ENCODE assay signal across 8 mouse cellular contexts in the genomic region with DNA sequence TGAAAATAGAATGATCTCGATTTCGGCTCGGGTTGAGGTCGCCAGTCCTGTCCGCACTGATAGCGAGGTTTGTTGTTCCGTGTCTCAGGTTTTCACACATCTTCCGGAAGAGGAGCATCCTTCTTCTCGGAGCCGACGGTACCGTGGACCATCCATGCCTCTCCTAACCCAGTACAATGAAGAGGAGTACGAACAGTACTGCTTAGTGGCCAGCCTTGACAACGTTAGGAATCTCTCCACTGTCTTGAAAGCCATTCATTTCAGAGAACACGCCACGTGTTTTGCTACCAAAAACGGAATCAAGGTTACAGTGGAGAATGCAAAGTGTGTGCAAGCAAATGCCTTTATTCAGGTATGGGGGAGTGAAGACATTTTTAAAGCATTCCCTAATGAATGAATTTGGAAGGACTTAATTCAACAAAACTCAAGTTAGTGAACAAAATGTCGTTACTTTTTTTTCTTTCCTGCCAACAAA. TPM values are rescaled to one million over a fixed set of nuclear protein-coding genes. Genes with fewer than 3 reads are reported as not detected.
DNase-seq lines count a peak whose midpoint lies in the region; ATAC-seq and TF ChIP-seq lines count a peak whose summit lies in the region.

No protein-coding gene starts in this region.

- H3K9ac ChIP-seq in intestine, embryonic 14.5 days (ENCODE audit: low read length) = peak overlapping the region; percentile 88
- peak overlapping the region; percentile 85 for H3K9ac ChIP-seq in midbrain, postnatal 0 days (replicated peaks; ENCODE audit: low read length, poor library complexity, severe bottlenecking)

- no peaks in the 10 kb centered on the region for H3K27me3 ChIP-seq in intestine, embryonic 14.5 days (replicated peaks; ENCODE audit: control insufficient read depth, insufficient read depth, low read length)
- H3K27me3 ChIP-seq in midbrain, postnatal 0 days (ENCODE audit: insufficient read depth, low read length) = no peaks in the 10 kb centered on the region

- peak in 1 of 2 experiments; percentile 15 for DNase-seq in layer of hippocampus, adult 2 months (ENCODE audit: low spot score in 2 of 2)
- DNase-seq in layer of hippocampus, postnatal 36 days = no peak
- DNase-seq in intestine, embryonic 14.5 days (ENCODE audit: low spot score) = no peak
- DNase-seq in midbrain, postnatal 0 days (ENCODE audit: low spot score) = no peak
- no peak for DNase-seq in left cerebral cortex, postnatal 4 days
- DNase-seq in left cerebral cortex, postnatal 25 days (ENCODE audit: low spot score in 2 of 2) = no peak
- DNase-seq in layer of hippocampus, postnatal 14 days (ENCODE audit: low spot score in 2 of 2) = no peak

- WGBS in intestine, embryonic 14.5 days = 1% methylated on average over 18 of the region's 18 CpGs
- WGBS in midbrain, postnatal 0 days = 2% methylated on average over 18 of the region's 18 CpGs

- H3K4me3 ChIP-seq in layer of hippocampus, adult 2 months = peak overlapping the region; percentile 76
- peak overlapping the region; percentile 70 for H3K4me3 ChIP-seq in cortical plate, adult 2 months (ENCODE audit: insufficient read depth, low read length)
- peak overlapping the region; percentile 90 for H3K4me3 ChIP-seq in intestine, embryonic 14.5 days (ENCODE audit: low read depth, low read length)
- H3K4me3 ChIP-seq in midbrain, postnatal 0 days (ENCODE audit: low read depth, low read length) = peak overlapping the region; percentile 85

- H3K4me2 ChIP-seq in intestine, embryonic 14.5 days (ENCODE audit: low read length) = peak overlapping the region; percentile 88
- peak overlapping the region; percentile 79 for H3K4me2 ChIP-seq in midbrain, postnatal 0 days (ENCODE audit: low read depth, low read length, poor library complexity, severe bottlenecking)

- intact Hi-C loops in left cerebral cortex, postnatal 4 days (cut with DNase I) = no loop called here
- intact Hi-C loops in left cerebral cortex, postnatal 25 days (cut with DNase I) = loop anchor here (1.0 kb wide), 1 partner anchor 495 kb away; the partner anchor contains the start of gene Amacr

- H3K4me1 ChIP-seq in cortical plate, adult 2 months (ENCODE audit: control insufficient read depth, insufficient read depth, low read length) = no peaks in the 10 kb centered on the region
- peaks cover 20% of the 10 kb centered on the region for H3K4me1 ChIP-seq in intestine, embryonic 14.5 days (replicated peaks; ENCODE audit: control insufficient read depth, insufficient read depth, low read length)
- H3K4me1 ChIP-seq in midbrain, postnatal 0 days (ENCODE audit: insufficient read depth, low read length) = peaks cover 7% of the 10 kb centered on the region

- peak overlapping the region; percentile 93 for H3K27ac ChIP-seq in layer of hippocampus, adult 2 months
- no peak overlapping the region for H3K27ac ChIP-seq in cortical plate, adult 2 months (ENCODE audit: insufficient read depth, low read length)
- peak overlapping the region; percentile 62; the same call in 1 of the 2 replicates for H3K27ac ChIP-seq in intestine, embryonic 14.5 days (ENCODE audit: low read depth)
- peak overlapping the region; percentile 70 for H3K27ac ChIP-seq in midbrain, postnatal 0 days (ENCODE audit: low read depth, low read length)

- TF ChIP-seq POLR2A in cortical plate, adult 2 months (IDR thresholded peaks at IDR 0.05; ENCODE audit: extremely low read depth, insufficient read depth, low read length) = no peak

- TF ChIP-seq CTCF in layer of hippocampus, adult 2 months (conservative IDR thresholded peaks at IDR 0.05) = no peak
- TF ChIP-seq CTCF in cortical plate, adult 2 months (IDR thresholded peaks at IDR 0.05; ENCODE audit: extremely low read depth, insufficient read depth, low read length) = no peak
- TF ChIP-seq CTCF in midbrain, postnatal 0 days (IDR thresholded peaks at IDR 0.05) = no peak

- H3K9me3 ChIP-seq in intestine, embryonic 14.5 days (ENCODE audit: control insufficient read depth, low read length) = no peaks in the 10 kb centered on the region
- H3K9me3 ChIP-seq in midbrain, postnatal 0 days (ENCODE audit: low read length) = no peaks in the 10 kb centered on the region

- peaks cover 47% of the 10 kb centered on the region for H3K36me3 ChIP-seq in intestine, embryonic 14.5 days (ENCODE audit: control insufficient read depth, insufficient read depth, low read length)
- peaks cover 10% of the 10 kb centered on the region for H3K36me3 ChIP-seq in midbrain, postnatal 0 days (ENCODE audit: insufficient read depth, low read length)

- peak; percentile 30 for ATAC-seq in intestine, embryonic 14.5 days (replicated peaks; ENCODE audit: low FRiP score, low TSS enrichment, low read depth)
- ATAC-seq in midbrain, postnatal 0 days (ENCODE audit: low FRiP score) = peak; percentile 61

RNA-seq across cellular contexts. Expression of gene Rad1, which starts 0.6 kb away (rescaled TPM):
- 10 to 100 TPM; 11.5 to 14.1 TPM for total RNA-seq in layer of hippocampus, adult 2 months (2021)
- 10 to 100 TPM; 12.7 to 13.5 TPM for total RNA-seq in layer of hippocampus, postnatal 36 days (2021)
- 15.1 and 16.0 TPM in 2 replicates for polyA plus RNA-seq in cortical plate, adult 2 months (2012; rRNA removed)
- 20.2 and 27.8 TPM in 2 replicates for polyA plus RNA-seq in intestine, embryonic 14.5 days (2014; fragmentation: Nextera tagmentation; extraction: Ambion mirVana)
- total RNA-seq in midbrain, postnatal 0 days (2014; rRNA removed) = 15.5 and 18.4 TPM in 2 replicates
- polyA plus RNA-seq in midbrain, postnatal 0 days (2015; fragmentation: Nextera tagmentation; extraction: Ambion mirVana) = 18.1 TPM in 2 replicates
- total RNA-seq in left cerebral cortex, postnatal 4 days (2021) = 10 to 100 TPM; 11.9 to 15.9 TPM
- 10 to 100 TPM; 12.8 to 13.1 TPM for total RNA-seq in left cerebral cortex, postnatal 25 days (2021)
- total RNA-seq in layer of hippocampus, postnatal 14 days (2021) = 10 to 100 TPM; 10.4 to 12.6 TPM

RNA-seq across cellular contexts. Expression of gene Brix1, which starts 0.7 kb away (rescaled TPM):
- 10 to 100 TPM; 18.7 to 20.7 TPM for total RNA-seq in layer of hippocampus, adult 2 months (2021)
- 10 to 100 TPM; 26.6 to 27.4 TPM for total RNA-seq in layer of hippocampus, postnatal 36 days (2021)
- 11.3 and 11.8 TPM in 2 replicates for polyA plus RNA-seq in cortical plate, adult 2 months (2012; rRNA removed)
- 120 and 123 TPM in 2 replicates for polyA plus RNA-seq in intestine, embryonic 14.5 days (2014; fragmentation: Nextera tagmentation; extraction: Ambion mirVana)
- 6.1 and 9.5 TPM in 2 replicates for total RNA-seq in midbrain, postnatal 0 days (2014; rRNA removed)
- 44.2 and 52.7 TPM in 2 replicates for polyA plus RNA-seq in midbrain, postnatal 0 days (2015; fragmentation: Nextera tagmentation; extraction: Ambion mirVana)
- 10 to 100 TPM; 24.3 to 26.0 TPM for total RNA-seq in left cerebral cortex, postnatal 4 days (2021)
- total RNA-seq in left cerebral cortex, postnatal 25 days (2021) = 10 to 100 TPM; 20.8 to 21.8 TPM
- 10 to 100 TPM; 22.8 to 23.2 TPM for total RNA-seq in layer of hippocampus, postnatal 14 days (2021)

RNA-seq across cellular contexts. Expression of gene Dnajc21, which starts 16.1 kb away (rescaled TPM):
- total RNA-seq in layer of hippocampus, adult 2 months (2021) = 10 to 100 TPM; 22.2 to 25.6 TPM
- total RNA-seq in layer of hippocampus, postnatal 36 days (2021) = 10 to 100 TPM; 25.7 to 26.4 TPM
- polyA plus RNA-seq in cortical plate, adult 2 months (2012; rRNA removed) = 25.0 and 28.3 TPM in 2 replicates
- polyA plus RNA-seq in intestine, embryonic 14.5 days (2014; fragmentation: Nextera tagmentation; extraction: Ambion mirVana) = 11.2 and 11.7 TPM in 2 replicates
- 3.9 and 6.8 TPM in 2 replicates for total RNA-seq in midbrain, postnatal 0 days (2014; rRNA removed)
- polyA plus RNA-seq in midbrain, postnatal 0 days (2015; fragmentation: Nextera tagmentation; extraction: Ambion mirVana) = 11.6 and 15.5 TPM in 2 replicates
- 10 to 100 TPM; 15.4 to 20.9 TPM for total RNA-seq in left cerebral cortex, postnatal 4 days (2021)
- 10 to 100 TPM; 22.3 to 31.7 TPM for total RNA-seq in left cerebral cortex, postnatal 25 days (2021)
- total RNA-seq in layer of hippocampus, postnatal 14 days (2021) = 10 to 100 TPM; 19.3 TPM
